Mouse (Mus musculus) midbrain, embryonic 16.5 days (tissue): ENCODE results near the gene Rtkn2. TPM values are rescaled to one million over a fixed set of nuclear protein-coding genes. Genes with fewer than 3 reads are reported as not detected.

Experiments
- ATAC-seq: fragments of 200-750 bp; cut with Nextera tagmentation; 2 replicates; pipeline ENCODE4 v1.8.0; 2017; ENCODE audit warnings: moderate TSS enrichment
- H3K27ac ChIP-seq: fragments of 300-500 bp; sonication (generic); 2 replicates; pipeline ENCODE4 v1.5.1; 2014; ENCODE audit warnings: mild to moderate bottlenecking, low read length, mixed read lengths
- H3K27me3 ChIP-seq: fragments of 300-500 bp; sonication (generic); 2 replicates; pipeline ENCODE4 v1.6.1; 2014; ENCODE audit warnings: low read depth, low read length, mixed read lengths; ENCODE audit not compliant: control insufficient read depth, insufficient read depth
- H3K36me3 ChIP-seq: fragments of 300-500 bp; sonication (generic); 2 replicates; pipeline ENCODE4 v1.6.1; 2014; ENCODE audit warnings: mild to moderate bottlenecking, low read length, moderate library complexity, mixed read lengths; ENCODE audit not compliant: control insufficient read depth, insufficient read depth
- H3K4me1 ChIP-seq: fragments of 300-500 bp; sonication (generic); 2 replicates; pipeline ENCODE4 v1.6.1; 2014; ENCODE audit warnings: mild to moderate bottlenecking, low read length, mixed read lengths; ENCODE audit not compliant: control insufficient read depth, insufficient read depth
- H3K4me2 ChIP-seq: fragments of 300-500 bp; sonication (generic); 2 replicates; pipeline ENCODE4 v1.6.1; 2014; ENCODE audit warnings: mild to moderate bottlenecking, low read length, mixed read lengths
- H3K4me3 ChIP-seq: fragments of 300-500 bp; sonication (generic); 2 replicates; pipeline ENCODE4 v1.5.1; 2014; ENCODE audit warnings: low read depth, mild to moderate bottlenecking, low read length, moderate library complexity, mixed read lengths
- H3K9ac ChIP-seq: fragments of 300-500 bp; sonication (generic); 2 replicates; pipeline ENCODE4 v1.6.1; 2014; ENCODE audit warnings: low read depth, low read length, mixed read lengths
- H3K9me3 ChIP-seq: fragments of 300-500 bp; sonication (generic); replicated peaks from 2 replicates; pipeline ENCODE4 v1.6.1; 2014; ENCODE audit warnings: mild to moderate bottlenecking, low read length, mixed read lengths; ENCODE audit not compliant: control insufficient read depth, poor library complexity, severe bottlenecking
- WGBS: fragments of 180-500 bp; shearing (Covaris S2); extraction: QIAGEN DNeasy Blood & Tissue Kit; methylation state at CpG from one replicate; pipeline ENCODE4 v1.1.7; 2014; 5-methylcytosine and 5-hydroxymethylcytosine counted together
- polyA plus RNA-seq: library from polyadenylated mRNA; unstranded; fragments of >200 nt; fragmentation: Nextera tagmentation; extraction: Ambion mirVana; gene quantifications from 2 replicates; pipeline ENCODE4 v1.2.1, GENCODE M21; 2015

Rtkn2 gene
- polyA plus RNA-seq, 1 experiment from 2014 or later: 3.0 TPM

DNA sequence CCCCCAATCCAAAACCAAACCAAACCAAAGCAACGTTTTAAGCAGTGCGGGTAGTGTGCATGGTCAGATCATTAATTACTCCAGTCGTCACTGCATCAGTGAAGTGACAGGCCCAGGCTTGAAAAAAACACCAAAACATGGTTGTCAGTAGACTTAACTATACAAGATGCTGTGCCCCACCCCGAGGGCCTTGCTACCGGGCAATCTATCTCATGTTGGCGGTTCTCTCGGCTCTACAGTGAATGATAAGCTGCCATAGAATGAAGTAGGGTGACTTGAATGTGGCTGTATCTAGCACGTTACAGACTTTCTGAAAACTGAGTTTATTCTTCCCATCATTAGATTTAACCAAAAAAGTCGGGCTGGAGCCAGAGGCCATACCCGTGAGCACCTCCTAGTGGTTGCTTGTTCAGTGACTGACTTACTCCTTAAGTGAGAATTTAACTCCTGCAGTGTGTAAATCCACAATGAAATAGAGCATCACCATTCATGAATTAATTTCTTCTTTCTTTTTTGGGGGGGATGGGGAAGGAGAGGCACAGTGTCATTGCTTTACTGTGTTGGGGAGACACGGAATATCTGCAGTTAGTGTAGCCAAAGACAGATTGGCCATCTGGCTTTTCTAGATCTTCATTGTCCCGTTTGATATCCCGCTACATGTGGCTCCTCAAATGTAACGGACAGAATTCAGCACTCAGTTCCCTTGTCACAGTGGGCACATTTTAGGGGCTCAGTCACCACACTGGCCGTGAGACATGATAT, 110.2 kb downstream of the Rtkn2 start:
- Histone ChIP-seq H3K4me3 (no peak overlapping the region), H3K36me3 (no peaks in the 10 kb centered on the region; the same call in 1 of the 2 replicates), H3K4me2 (no peak overlapping the region), H3K4me1 (no peaks in the 10 kb centered on the region), H3K9me3 (no peaks in the 10 kb centered on the region), H3K27ac (no peak overlapping the region), H3K27me3 (no peaks in the 10 kb centered on the region), H3K9ac (no peak overlapping the region)
- 76% methylated on average over 15 of the region's 15 CpGs for WGBS
- ATAC-seq: no peak

GRCm38 (mm10) chr10:68090197-68090535, 110.8 kb downstream of the Rtkn2 start:
- H3K4me3 ChIP-seq: no peak overlapping the region
- no peak overlapping the region for H3K4me2 ChIP-seq
- H3K4me1 ChIP-seq: no peaks in the 10 kb centered on the region
- H3K27me3 ChIP-seq: no peaks in the 10 kb centered on the region
- ATAC-seq: no peak
- no peak overlapping the region for H3K27ac ChIP-seq
- H3K9ac ChIP-seq: no peak overlapping the region
- WGBS: 67% methylated on average over 4 of the region's 4 CpGs
- H3K9me3 ChIP-seq: no peaks in the 10 kb centered on the region
- H3K36me3 ChIP-seq: peaks cover 2% of the 10 kb centered on the region; the same call in 1 of the 2 replicates

DNA sequence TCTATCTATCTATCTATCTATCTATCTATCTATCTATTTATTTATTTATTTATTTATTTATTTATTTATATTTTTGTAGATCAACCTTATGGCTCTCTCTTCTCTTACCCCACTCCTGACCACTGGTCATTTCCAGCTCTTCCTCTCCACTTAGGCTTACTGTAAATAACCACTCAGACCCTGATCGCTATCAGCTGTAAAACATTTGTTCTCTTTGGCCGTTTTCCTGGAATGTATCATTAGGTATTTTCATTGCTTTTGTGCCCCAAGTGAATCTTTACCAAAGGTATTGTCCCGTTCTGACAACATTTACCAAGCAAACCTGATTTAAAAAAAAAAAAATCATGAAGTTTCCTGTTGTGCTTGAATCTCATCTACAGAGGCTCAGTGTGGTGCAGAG, 111.2 kb downstream of the Rtkn2 start:
- WGBS: 92% methylated on average over 3 of the region's 3 CpGs
- H3K4me3 ChIP-seq: no peak overlapping the region
- no peaks in the 10 kb centered on the region for H3K27me3 ChIP-seq
- peaks cover 2% of the 10 kb centered on the region; the same call in 1 of the 2 replicates for H3K36me3 ChIP-seq
- ATAC-seq: no peak
- no peak overlapping the region for H3K9ac ChIP-seq
- no peaks in the 10 kb centered on the region for H3K9me3 ChIP-seq
- no peak overlapping the region for H3K27ac ChIP-seq
- H3K4me1 ChIP-seq: no peaks in the 10 kb centered on the region
- no peak overlapping the region for H3K4me2 ChIP-seq

DNA sequence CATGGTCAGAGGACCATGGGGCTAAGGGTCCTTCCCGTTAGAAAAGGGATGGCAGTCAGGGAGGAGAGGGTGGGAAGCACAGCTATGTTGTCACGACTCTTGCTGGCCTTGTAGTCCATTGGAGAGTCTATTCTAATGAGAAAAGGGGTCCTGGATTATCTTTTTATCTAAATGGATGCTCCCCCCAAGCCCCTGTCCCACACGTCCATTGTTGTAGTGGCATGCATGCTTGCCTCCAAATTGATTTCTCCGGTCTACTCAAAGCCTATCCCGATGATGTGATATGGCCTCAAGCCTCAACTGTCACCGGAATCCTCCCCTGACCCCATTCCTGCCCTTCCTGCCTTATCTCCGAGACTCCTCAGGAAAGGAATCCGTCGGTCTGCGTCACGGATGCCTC, 111.6 kb downstream of the Rtkn2 start:
- Histone ChIP-seq H3K9me3 (no peaks in the 10 kb centered on the region), H3K9ac (no peak overlapping the region), H3K4me1 (no peaks in the 10 kb centered on the region), H3K4me3 (no peak overlapping the region), H3K27me3 (no peaks in the 10 kb centered on the region), H3K4me2 (no peak overlapping the region), H3K27ac (no peak overlapping the region), H3K36me3 (peaks cover 3% of the 10 kb centered on the region; the same call in 1 of the 2 replicates)
- WGBS: 89% methylated on average over 11 of the region's 11 CpGs
- no peak for ATAC-seq

DNA sequence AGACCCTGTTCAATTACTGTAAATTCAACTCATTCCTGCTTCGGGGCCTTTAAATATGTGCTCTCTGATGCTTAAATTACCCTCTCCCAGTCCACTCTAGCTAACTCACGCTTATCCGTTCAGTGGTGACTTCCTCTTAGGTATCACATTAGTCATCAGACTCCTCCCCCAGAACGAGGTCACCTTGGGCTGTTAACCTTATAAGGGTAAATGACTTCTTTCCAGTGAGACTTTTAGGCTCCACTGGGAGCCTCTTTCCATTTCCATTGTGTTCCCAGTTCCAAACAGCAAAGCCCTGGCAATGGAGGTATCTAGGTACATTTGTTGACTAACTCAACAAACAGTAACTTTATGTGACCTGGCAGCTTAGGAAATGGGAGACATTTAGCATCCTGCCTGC, 112.5 kb downstream of the Rtkn2 start:
- Histone ChIP-seq H3K27me3 (no peaks in the 10 kb centered on the region), H3K4me2 (no peak overlapping the region), H3K36me3 (peaks cover 8% of the 10 kb centered on the region), H3K27ac (no peak overlapping the region), H3K9me3 (no peaks in the 10 kb centered on the region), H3K4me3 (no peak overlapping the region), H3K4me1 (no peaks in the 10 kb centered on the region), H3K9ac (no peak overlapping the region)
- no peak for ATAC-seq
- 91% methylated on average over 4 of the region's 4 CpGs for WGBS

DNA sequence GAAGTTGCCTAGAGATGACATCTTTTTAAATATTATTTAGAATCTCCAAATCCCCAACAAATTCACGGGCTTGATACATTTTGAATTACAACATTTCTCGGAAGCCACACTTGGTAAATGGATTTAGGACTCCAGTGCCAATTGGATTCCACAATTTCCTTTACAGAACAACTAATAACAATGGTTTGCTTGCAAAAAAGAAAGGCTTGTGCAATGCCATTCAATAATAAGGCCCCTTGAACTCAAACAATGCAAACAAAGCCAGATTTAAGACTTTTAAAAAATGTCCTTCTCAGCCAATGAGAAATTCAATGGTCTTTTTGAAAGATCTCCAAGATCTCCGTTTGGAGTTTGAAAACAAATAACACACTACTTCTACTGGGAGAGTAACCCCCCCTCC, 114.1 kb downstream of the Rtkn2 start:
- H3K9me3 ChIP-seq: no peaks in the 10 kb centered on the region
- H3K4me2 ChIP-seq: no peak overlapping the region
- H3K9ac ChIP-seq: no peak overlapping the region
- no peak overlapping the region for H3K27ac ChIP-seq
- no peak for ATAC-seq
- no peaks in the 10 kb centered on the region for H3K27me3 ChIP-seq
- no peaks in the 10 kb centered on the region for H3K4me1 ChIP-seq
- H3K36me3 ChIP-seq: peaks cover 20% of the 10 kb centered on the region
- no peak overlapping the region for H3K4me3 ChIP-seq
- WGBS: 42% methylated on average over 3 of the region's 3 CpGs

DNA sequence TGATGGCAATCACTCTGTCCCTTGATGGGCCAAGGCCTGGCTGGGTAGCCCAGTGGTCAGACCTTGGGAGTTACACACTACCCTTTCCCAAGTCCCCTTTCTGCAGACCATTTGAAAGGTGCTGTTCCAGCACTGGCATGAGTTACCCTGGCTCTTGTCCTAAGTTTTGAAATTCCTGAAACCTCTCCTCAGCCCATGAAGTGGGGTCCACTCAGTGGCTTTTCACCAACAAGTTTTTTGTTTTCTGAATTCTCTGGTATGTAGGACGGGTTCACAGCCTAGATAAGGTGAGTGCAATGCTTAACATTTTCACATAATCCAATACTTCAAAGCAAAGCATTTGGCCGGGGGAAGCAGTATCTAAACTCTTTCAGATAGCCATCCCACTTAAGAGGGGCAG, 115.8 kb downstream of the Rtkn2 start:
- ATAC-seq: no peak
- Histone ChIP-seq H3K4me3 (no peak overlapping the region), H3K27me3 (no peaks in the 10 kb centered on the region), H3K36me3 (peaks cover 20% of the 10 kb centered on the region), H3K4me2 (no peak overlapping the region), H3K27ac (no peak overlapping the region), H3K4me1 (no peaks in the 10 kb centered on the region), H3K9me3 (no peaks in the 10 kb centered on the region), H3K9ac (no peak overlapping the region)
- WGBS: 89% methylated on average over 2 of the region's 2 CpGs

DNA sequence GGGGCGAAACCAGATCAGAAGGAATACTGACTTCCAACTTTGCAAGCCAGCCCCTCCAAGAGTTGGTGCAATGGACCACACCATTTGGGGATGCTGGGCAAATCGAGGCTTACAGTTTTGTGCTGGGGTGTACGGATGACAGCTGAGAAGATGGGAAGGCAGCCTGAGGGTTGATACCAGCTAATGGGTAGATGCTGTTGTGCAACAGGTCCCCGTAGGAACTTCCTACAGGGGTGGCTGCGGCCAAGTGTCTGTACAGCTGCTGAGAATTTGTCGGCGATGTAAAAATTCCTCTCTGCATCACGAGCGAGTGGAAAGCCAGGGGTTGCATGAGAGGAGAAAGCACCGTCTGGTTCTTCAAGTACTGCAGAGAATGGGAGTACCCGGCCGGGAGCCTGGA, 117.0 kb downstream of the Rtkn2 start:
- no peaks in the 10 kb centered on the region for H3K4me1 ChIP-seq
- H3K36me3 ChIP-seq: peaks cover 23% of the 10 kb centered on the region
- no peak overlapping the region for H3K9ac ChIP-seq
- H3K9me3 ChIP-seq: no peaks in the 10 kb centered on the region
- 94% methylated on average over 12 of the region's 12 CpGs for WGBS
- no peak overlapping the region for H3K4me3 ChIP-seq
- ATAC-seq: no peak
- H3K27ac ChIP-seq: no peak overlapping the region
- H3K27me3 ChIP-seq: no peaks in the 10 kb centered on the region
- no peak overlapping the region for H3K4me2 ChIP-seq

DNA sequence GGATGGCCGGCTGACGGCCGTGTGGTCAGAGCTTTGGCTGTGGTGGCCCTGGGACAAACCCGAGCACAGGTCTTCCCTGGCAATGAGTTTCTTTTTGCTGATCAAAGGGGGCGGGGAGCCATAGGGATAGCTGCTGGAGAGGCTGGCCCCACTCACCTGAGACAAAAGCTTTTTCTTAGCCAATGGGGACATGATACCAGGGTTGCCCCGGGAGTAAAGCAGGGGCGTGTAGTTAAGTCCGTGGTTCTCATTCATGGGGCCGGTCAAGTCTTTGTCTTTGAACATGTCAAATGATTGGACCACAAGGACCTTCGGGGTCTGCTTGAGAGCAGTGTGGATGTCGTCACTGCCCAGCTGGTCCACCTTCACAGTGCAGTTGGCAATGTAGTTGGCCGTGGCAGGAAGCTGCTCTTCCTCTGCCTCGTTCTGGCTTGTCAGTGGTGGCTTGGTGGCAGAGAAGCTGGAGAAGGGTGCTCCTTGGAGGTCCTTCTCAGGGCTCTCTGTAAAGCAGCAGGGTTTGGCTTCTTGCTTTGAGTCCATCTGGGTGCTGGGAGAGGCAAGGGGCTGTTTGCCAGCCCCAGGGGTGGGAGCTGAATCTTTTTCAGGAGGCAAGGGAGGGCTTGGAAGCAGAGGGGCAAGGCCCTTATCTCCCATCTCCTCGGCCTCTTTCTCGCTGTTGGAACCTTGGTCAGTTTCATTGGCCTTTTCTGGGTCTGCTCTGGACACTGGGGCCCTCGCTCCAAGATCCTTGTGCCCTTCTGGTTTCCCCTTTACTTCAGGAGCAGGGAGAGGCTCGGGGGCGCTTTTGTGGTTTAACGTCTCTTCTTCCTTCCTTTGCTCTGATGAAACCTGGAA, 118.7 kb downstream of the Rtkn2 start:
- Histone ChIP-seq H3K4me2 (no peak overlapping the region), H3K27ac (no peak overlapping the region), H3K9me3 (no peaks in the 10 kb centered on the region), H3K36me3 (peaks cover 23% of the 10 kb centered on the region), H3K27me3 (no peaks in the 10 kb centered on the region), H3K4me3 (no peak overlapping the region), H3K9ac (no peak overlapping the region), H3K4me1 (no peaks in the 10 kb centered on the region)
- no peak for ATAC-seq
- WGBS: 91% methylated on average over 19 of the region's 19 CpGs
